Mouse (Mus musculus) lung, postnatal 0 days (tissue): ENCODE results near the gene Togaram2.

Experiments used
- CTCF ChIP-seq: IDR thresholded peaks from 2 replicates; pipeline ENCODE4 v1.5.1; 2016; ENCODE audit warnings: antibody characterized with exemption, mild to moderate bottlenecking
- EP300 ChIP-seq: IDR thresholded peaks from 2 replicates; pipeline ENCODE4 v1.6.1; 2016; ENCODE audit warnings: antibody characterized with exemption, mild to moderate bottlenecking, control low read depth

DNA sequence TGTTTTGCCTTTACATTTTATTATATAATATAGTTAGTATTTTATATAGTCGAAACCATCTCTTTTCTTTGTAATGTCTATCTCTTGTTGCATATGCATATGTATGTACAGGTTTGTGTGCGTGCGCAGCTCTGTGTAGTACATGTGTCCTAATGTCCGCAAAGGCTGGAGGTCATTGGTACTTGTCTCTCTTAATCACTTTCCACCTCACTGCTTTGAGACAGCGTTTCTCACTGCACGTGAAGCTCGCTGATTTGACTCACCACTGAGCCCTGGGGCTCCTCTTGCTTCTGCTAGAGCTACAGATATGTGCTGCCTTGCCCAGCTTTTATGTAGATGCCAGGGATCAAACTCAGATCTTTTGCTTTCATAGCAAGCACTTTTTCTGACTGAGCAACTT is 87.5 kb downstream of the Togaram2 start:
- no peak for TF ChIP-seq EP300
- TF ChIP-seq CTCF: no peak
